Mouse (Mus musculus) inflammation-experienced regulatory T-cells, adult 16 weeks (primary cell): Measurements from ENCODE around the gene Acod1. TPM values are rescaled to one million over a fixed set of nuclear protein-coding genes. Genes with fewer than 3 reads are reported as not detected.

Source experiments
- polyA plus RNA-seq: library from polyadenylated mRNA; unstranded; fragments of 100-300 nt; shearing (Covaris generic); gene quantifications from one replicate; pipeline ENCODE4 v1.2.1, GENCODE M21; 2017

Gene Acod1
- 0.48 TPM for polyA plus RNA-seq

GRCm38 (mm10) chr14:103046677-103047076 lies at the start of gene Acod1:
TSS of gene Acod1 (plus strand) at chr14:103046977.

GRCm38 (mm10) chr14:103069864-103070611 lies 23.3 kb downstream of the Acod1 start, which contains the start of gene Cln5:
TSS of gene Cln5 (plus strand) at chr14:103070216.

GRCm38 (mm10) chr14:103099238-103099933 lies 52.6 kb downstream of the Acod1 start, which contains the start of gene Fbxl3:
TSS of gene Fbxl3 (minus strand) at chr14:103099566.

Other genes starting within 250 kb of the Acod1 start
- 0.38 TPM for gene Kctd12, start 64.3 kb upstream of the Acod1 start, polyA plus RNA-seq
- gene Cln5, start 23.2 kb downstream of the Acod1 start, polyA plus RNA-seq: 20.6 TPM
- 27.8 TPM for gene Fbxl3, start 52.6 kb downstream of the Acod1 start, polyA plus RNA-seq